Mouse (Mus musculus) liver, embryonic 14.5 days (tissue): Measurements from ENCODE around the gene Aplnr. TPM values are rescaled to one million over a fixed set of nuclear protein-coding genes. Genes with fewer than 3 reads are reported as not detected.

ENCODE experiments used
- ATAC-seq: fragments of 200-750 bp; cut with Nextera tagmentation; 2 replicates; pipeline ENCODE4 v1.8.0; 2017; ENCODE audit warnings: moderate number of reproducible peaks, mild to moderate bottlenecking, moderate library complexity; ENCODE audit not compliant: insufficient read depth
- DNase-seq, 3 experiments: peaks; one replicate each; pipeline ENCODE4 v3.0.0-alpha.2; 2012 to 2013; ENCODE audit warnings: low read depth in 3 of 3, low spot score in 3 of 3
- H3K27ac ChIP-seq: fragments of 300-500 bp; sonication (generic); 2 replicates; pipeline ENCODE4 v1.5.1; 2014; ENCODE audit warnings: moderate library complexity, mild to moderate bottlenecking, control low read depth, inconsistent platforms
- H3K27me3 ChIP-seq: fragments of 300-500 bp; sonication (generic); 2 replicates; pipeline ENCODE4 v1.6.1; 2014; ENCODE audit warnings: mild to moderate bottlenecking, low read length, moderate library complexity; ENCODE audit not compliant: control insufficient read depth, insufficient read depth
- H3K36me3 ChIP-seq: fragments of 300-500 bp; sonication (generic); replicated peaks from 2 replicates; pipeline ENCODE4 v1.6.1; 2014; ENCODE audit warnings: low read depth; ENCODE audit not compliant: control insufficient read depth, insufficient read depth
- H3K4me1 ChIP-seq, 2 experiments: fragments of 200-500 bp in 1 of 2; fragments of 300-500 bp in 1 of 2; sonication (generic) in 1 of 2; replicated peaks; 2 replicates each; pipeline ENCODE4 v1.6.1; 2012 to 2014; ENCODE audit warnings: antibody characterized with exemption in 1 of 2, inconsistent platforms in 1 of 2, low read length in 1 of 2; ENCODE audit not compliant: control insufficient read depth in 2 of 2, insufficient read depth in 2 of 2
- H3K4me2 ChIP-seq: fragments of 300-500 bp; sonication (generic); 2 replicates; pipeline ENCODE4 v1.6.1; 2014; ENCODE audit warnings: low read depth, mild to moderate bottlenecking, control low read depth, moderate library complexity
- H3K4me3 ChIP-seq, 2 experiments: fragments of 200-500 bp in 1 of 2; fragments of 300-500 bp in 1 of 2; sonication (generic) in 1 of 2; 2 replicates each; pipeline ENCODE4 v1.5.1; 2012 to 2014; ENCODE audit warnings: low read depth in 2 of 2, low read length in 2 of 2, mild to moderate bottlenecking in 2 of 2, control low read depth in 1 of 2, inconsistent platforms in 1 of 2, moderate library complexity in 1 of 2; ENCODE audit not compliant: insufficient read depth in 1 of 2
- H3K9ac ChIP-seq: fragments of 300-500 bp; sonication (generic); replicated peaks from 2 replicates; pipeline ENCODE4 v1.6.1; 2014; ENCODE audit warnings: mild to moderate bottlenecking, control low read depth, moderate library complexity
- H3K9me3 ChIP-seq: fragments of 300-500 bp; sonication (generic); 2 replicates; pipeline ENCODE4 v1.6.1; 2016; ENCODE audit warnings: low read length, mixed read lengths; ENCODE audit not compliant: control insufficient read depth
- CTCF ChIP-seq: IDR thresholded peaks from 2 replicates; pipeline ENCODE4 v1.5.1; 2016; ENCODE audit warnings: antibody characterized with exemption, low read depth, control low read depth
- EP300 ChIP-seq: IDR thresholded peaks from 2 replicates; pipeline ENCODE4 v1.6.1; 2016; ENCODE audit warnings: antibody characterized with exemption, low read depth
- WGBS: fragments of 180-500 bp; shearing (Covaris S2); extraction: QIAGEN DNeasy Blood & Tissue Kit; methylation state at CpG from one replicate; pipeline ENCODE4 v1.1.7; 2014; ENCODE audit not compliant: insufficient replicate concordance; 5-methylcytosine and 5-hydroxymethylcytosine counted together
- polyA plus RNA-seq, 2 experiments: library from polyadenylated mRNA; depleted of rRNA in 1 of 2; stranded (reverse) in 1 of 2; unstranded in 1 of 2; fragments of >200 nt; fragmentation: Nextera tagmentation in 1 of 2; extraction: Ambion mirVana in 1 of 2; gene quantifications; 2 replicates each; pipeline versions ENCODE4 v1.2.1 to v1.2.3; 2012 to 2014

Aplnr gene
- polyA plus RNA-seq, 2 experiments: 0.76 to 0.88 TPM

GRCm38 (mm10) chr2:85106941-85107340 is 29.1 kb upstream of the Aplnr start:
- Histone ChIP-seq H3K36me3 (no peaks in the 10 kb centered on the region), H3K4me2 (no peak overlapping the region), H3K27me3 (no peaks in the 10 kb centered on the region), H3K27ac (no peak overlapping the region), H3K4me3 (no peak overlapping the region), H3K4me1 (no peaks in the 10 kb centered on the region), H3K9me3 (no peaks in the 10 kb centered on the region), H3K9ac (no peak overlapping the region)
- TF ChIP-seq EP300: no peak
- no peak for TF ChIP-seq CTCF
- 51% methylated on average over 4 of the region's 4 CpGs for whole genome bisulfite sequencing
- ATAC-seq (no peak), DNase-seq (no peak)

GRCm38 (mm10) chr2:85110288-85110875 is 25.6 kb upstream of the Aplnr start:
- no peaks in the 10 kb centered on the region for H3K4me1 ChIP-seq
- H3K27ac ChIP-seq: no peak overlapping the region
- WGBS: 71% methylated on average over 9 of the region's 9 CpGs
- DNase-seq: no peak
- H3K9ac ChIP-seq: no peak overlapping the region
- H3K9me3 ChIP-seq: no peaks in the 10 kb centered on the region
- H3K4me3 ChIP-seq: no peak overlapping the region
- no peaks in the 10 kb centered on the region for H3K27me3 ChIP-seq
- no peak overlapping the region for H3K4me2 ChIP-seq
- H3K36me3 ChIP-seq: no peaks in the 10 kb centered on the region
- ATAC-seq: no peak
- TF ChIP-seq CTCF: no peak
- TF ChIP-seq EP300: no peak

GRCm38 (mm10) chr2:85123187-85123868 is 12.7 kb upstream of the Aplnr start:
- Histone ChIP-seq H3K4me1 (no peaks in the 10 kb centered on the region), H3K4me2 (no peak overlapping the region), H3K9me3 (no peaks in the 10 kb centered on the region), H3K4me3 (no peak overlapping the region), H3K27me3 (no peaks in the 10 kb centered on the region), H3K27ac (no peak overlapping the region), H3K36me3 (no peaks in the 10 kb centered on the region), H3K9ac (no peak overlapping the region)
- DNase-seq (peak; percentile 12 to 27 (median 24)), ATAC-seq (no peak)
- TF ChIP-seq CTCF: peak; percentile 68
- TF ChIP-seq EP300: no peak
- 25% methylated on average over 5 of the region's 5 CpGs for WGBS

- H3K9ac ChIP-seq: no peak overlapping the region
- 19% methylated on average over 1 of the region's 1 CpGs for WGBS
Observed at GRCm38 (mm10) chr2:85123869-85124535, 12.0 kb upstream of the Aplnr start.

GRCm38 (mm10) chr2:85129496-85129971 is 6.5 kb upstream of the Aplnr start:
- no peak overlapping the region for H3K4me2 ChIP-seq
- 19% methylated on average over 6 of the region's 6 CpGs for WGBS
- peaks cover 11 to 23% of the 10 kb centered on the region in 2 experiments for H3K4me1 ChIP-seq
- no peaks in the 10 kb centered on the region for H3K9me3 ChIP-seq
- DNase-seq: no peak
- H3K4me3 ChIP-seq: no peak overlapping the region
- TF ChIP-seq CTCF (no peak), EP300 (no peak)
- H3K27me3 ChIP-seq: no peaks in the 10 kb centered on the region
- ATAC-seq: peak; percentile 49
- H3K36me3 ChIP-seq: no peaks in the 10 kb centered on the region
- H3K27ac ChIP-seq: no peak overlapping the region
- H3K9ac ChIP-seq: no peak overlapping the region

More at GRCm38 (mm10) chr2:85123869-85124535, 12.0 kb upstream of the Aplnr start:
- DNase-seq (peak in 2 of 3 experiments; percentile 12 to 19), ATAC-seq (0 out of 2 replicates have a peak, but pooled peaks have one; percentile 28)
- no peak overlapping the region for H3K27ac ChIP-seq
- no peaks in the 10 kb centered on the region for H3K27me3 ChIP-seq
- H3K4me2 ChIP-seq: no peak overlapping the region
- H3K9me3 ChIP-seq: no peaks in the 10 kb centered on the region
- no peak overlapping the region for H3K4me3 ChIP-seq
- H3K36me3 ChIP-seq: no peaks in the 10 kb centered on the region
- no peaks in the 10 kb centered on the region; a peak in 1 of 4 replicates for H3K4me1 ChIP-seq
- peak; percentile 89 for TF ChIP-seq CTCF
- no peak for TF ChIP-seq EP300
